Mouse (Mus musculus) lung, embryonic 14.5 days (tissue): ENCODE measurements around the gene Med27. TPM values are rescaled to one million over a fixed set of nuclear protein-coding genes. Genes with fewer than 3 reads are reported as not detected.
A peak's percentile ranks its signal among the peaks of the same experiment; 100 is the strongest.

Experiments used
- ATAC-seq: fragments of 200-750 bp; cut with Nextera tagmentation; 2 replicates; pipeline ENCODE4 v1.8.0; 2017; ENCODE audit warnings: mild to moderate bottlenecking, moderate TSS enrichment, moderate library complexity; ENCODE audit not compliant: insufficient read depth
- DNase-seq: peaks from one replicate; pipeline ENCODE4 v3.0.0-alpha.2; 2015
- H3K27ac ChIP-seq: fragments of 300-500 bp; sonication (generic); 2 replicates; pipeline ENCODE4 v1.5.1; 2014; ENCODE audit warnings: low read depth, mild to moderate bottlenecking, moderate library complexity
- H3K27me3 ChIP-seq: fragments of 300-500 bp; sonication (generic); 2 replicates; pipeline ENCODE4 v1.6.1; 2014; ENCODE audit warnings: low read length, control low read depth; ENCODE audit not compliant: insufficient read depth
- H3K36me3 ChIP-seq: fragments of 300-500 bp; sonication (generic); 2 replicates; pipeline ENCODE4 v1.6.1; 2014; ENCODE audit warnings: control low read depth; ENCODE audit not compliant: insufficient read depth
- H3K4me1 ChIP-seq: fragments of 300-500 bp; sonication (generic); 2 replicates; pipeline ENCODE4 v1.6.1; 2014; ENCODE audit warnings: antibody characterized with exemption, control low read depth; ENCODE audit not compliant: insufficient read depth
- H3K4me2 ChIP-seq: fragments of 300-500 bp; sonication (generic); 2 replicates; pipeline ENCODE4 v1.6.1; 2014; ENCODE audit warnings: mild to moderate bottlenecking
- H3K4me3 ChIP-seq: fragments of 300-500 bp; sonication (generic); 2 replicates; pipeline ENCODE4 v1.5.1; 2014; ENCODE audit warnings: low read depth, low read length
- H3K9ac ChIP-seq: fragments of 300-500 bp; sonication (generic); 2 replicates; pipeline ENCODE4 v1.6.1; 2014
- H3K9me3 ChIP-seq: fragments of 300-500 bp; sonication (generic); 2 replicates; pipeline ENCODE4 v1.6.1; 2016; ENCODE audit warnings: low read depth, low read length, control low read depth
- CTCF ChIP-seq: IDR thresholded peaks from 2 replicates; pipeline ENCODE4 v1.5.1; 2016; ENCODE audit warnings: antibody characterized with exemption, low read depth
- WGBS: fragments of 180-500 bp; shearing (Covaris S2); extraction: QIAGEN DNeasy Blood & Tissue Kit; methylation state at CpG from one replicate; pipeline ENCODE4 v1.1.7; 2014; 5-methylcytosine and 5-hydroxymethylcytosine counted together
- polyA plus RNA-seq: library from polyadenylated mRNA; unstranded; fragments of >200 nt; fragmentation: Nextera tagmentation; extraction: Ambion mirVana; gene quantifications from 2 replicates; pipeline ENCODE4 v1.2.1, GENCODE M21; 2014

The Med27 gene
- polyA plus RNA-seq, 1 experiment from 2014 or later = 53.0 TPM

DNA sequence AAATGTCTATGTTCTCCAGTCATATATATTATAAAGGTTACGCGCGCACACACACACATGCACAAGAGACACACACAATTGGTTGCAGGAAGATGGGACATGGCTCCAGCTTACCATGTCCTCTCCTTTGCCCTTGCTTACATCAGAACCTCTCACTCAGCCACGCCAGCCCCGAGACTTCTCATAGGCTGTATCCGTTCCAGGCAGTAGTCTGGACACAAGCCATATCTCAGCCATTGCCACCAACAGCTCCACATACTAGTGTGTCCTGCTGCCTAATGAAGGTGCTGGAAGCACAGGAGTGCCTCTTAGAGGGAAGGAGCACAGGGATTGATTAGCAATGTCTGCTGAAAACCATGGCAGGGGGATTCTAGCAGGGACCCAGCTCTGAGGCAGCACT lies 211.9 kb downstream of the Med27 start:
- no peaks in the 10 kb centered on the region for H3K27me3 ChIP-seq
- no peak overlapping the region for H3K4me3 ChIP-seq
- no peak overlapping the region for H3K9ac ChIP-seq
- no peaks in the 10 kb centered on the region for H3K4me1 ChIP-seq
- H3K4me2 ChIP-seq = no peak overlapping the region
- H3K27ac ChIP-seq = no peak overlapping the region
- no peak for ATAC-seq
- no peaks in the 10 kb centered on the region for H3K9me3 ChIP-seq
- no peak for TF ChIP-seq CTCF
- DNase-seq = no peak
- 79% methylated on average over 6 of the region's 6 CpGs for WGBS
- H3K36me3 ChIP-seq = no peaks in the 10 kb centered on the region

DNA sequence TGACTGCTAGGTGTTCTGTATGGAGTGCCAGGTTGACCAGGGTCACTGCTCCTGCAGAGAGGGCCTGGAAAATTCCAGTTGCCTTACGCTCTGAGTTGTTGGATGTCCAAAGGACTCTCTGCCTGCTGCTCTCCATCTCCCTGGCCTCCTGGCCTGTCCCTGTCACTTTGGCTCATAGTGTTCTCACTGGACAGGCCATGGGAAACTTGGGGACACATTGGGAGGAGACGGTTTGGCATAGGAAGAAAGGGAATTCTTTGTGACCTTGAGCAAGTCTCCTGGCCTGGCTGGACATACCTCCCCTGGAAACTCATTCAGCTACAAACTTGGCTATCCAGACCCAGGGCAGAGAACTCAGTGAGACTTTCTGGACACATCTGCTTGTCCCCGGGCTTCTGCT lies 213.3 kb downstream of the Med27 start:
- no peak overlapping the region for H3K9ac ChIP-seq
- H3K4me2 ChIP-seq = no peak overlapping the region
- no peak overlapping the region for H3K27ac ChIP-seq
- no peak overlapping the region for H3K4me3 ChIP-seq
- no peaks in the 10 kb centered on the region for H3K4me1 ChIP-seq
- ATAC-seq (no peak), DNase-seq (no peak)
- WGBS = 86% methylated on average over 3 of the region's 3 CpGs
- no peaks in the 10 kb centered on the region for H3K36me3 ChIP-seq
- no peaks in the 10 kb centered on the region for H3K9me3 ChIP-seq
- no peaks in the 10 kb centered on the region for H3K27me3 ChIP-seq
- no peak for TF ChIP-seq CTCF

GRCm38 (mm10) chr2:29561468-29561867 lies 214.8 kb downstream of the Med27 start:
- Histone ChIP-seq H3K27me3 (no peaks in the 10 kb centered on the region), H3K4me2 (no peak overlapping the region)
- no peak for TF ChIP-seq CTCF

GRCm38 (mm10) chr2:29563986-29564385 lies 217.4 kb downstream of the Med27 start:
- no peaks in the 10 kb centered on the region for H3K27me3 ChIP-seq
- peak; percentile 60 for DNase-seq
- ATAC-seq = no peak
- no peak for TF ChIP-seq CTCF
- 40% methylated on average over 7 of the region's 7 CpGs for WGBS
- H3K4me2 ChIP-seq = no peak overlapping the region
- H3K4me1 ChIP-seq = no peaks in the 10 kb centered on the region
- H3K9me3 ChIP-seq = no peaks in the 10 kb centered on the region
- no peaks in the 10 kb centered on the region for H3K36me3 ChIP-seq
- no peak overlapping the region for H3K9ac ChIP-seq
- no peak overlapping the region for H3K4me3 ChIP-seq
- H3K27ac ChIP-seq = no peak overlapping the region

More at GRCm38 (mm10) chr2:29561468-29561867, 214.8 kb downstream of the Med27 start:
- Histone ChIP-seq H3K36me3 (no peaks in the 10 kb centered on the region), H3K4me1 (no peaks in the 10 kb centered on the region), H3K4me3 (no peak overlapping the region), H3K9me3 (no peaks in the 10 kb centered on the region), H3K27ac (no peak overlapping the region), H3K9ac (no peak overlapping the region)
- no peak for ATAC-seq
- 82% methylated on average over 4 of the region's 4 CpGs for WGBS
- DNase-seq = no peak

DNA sequence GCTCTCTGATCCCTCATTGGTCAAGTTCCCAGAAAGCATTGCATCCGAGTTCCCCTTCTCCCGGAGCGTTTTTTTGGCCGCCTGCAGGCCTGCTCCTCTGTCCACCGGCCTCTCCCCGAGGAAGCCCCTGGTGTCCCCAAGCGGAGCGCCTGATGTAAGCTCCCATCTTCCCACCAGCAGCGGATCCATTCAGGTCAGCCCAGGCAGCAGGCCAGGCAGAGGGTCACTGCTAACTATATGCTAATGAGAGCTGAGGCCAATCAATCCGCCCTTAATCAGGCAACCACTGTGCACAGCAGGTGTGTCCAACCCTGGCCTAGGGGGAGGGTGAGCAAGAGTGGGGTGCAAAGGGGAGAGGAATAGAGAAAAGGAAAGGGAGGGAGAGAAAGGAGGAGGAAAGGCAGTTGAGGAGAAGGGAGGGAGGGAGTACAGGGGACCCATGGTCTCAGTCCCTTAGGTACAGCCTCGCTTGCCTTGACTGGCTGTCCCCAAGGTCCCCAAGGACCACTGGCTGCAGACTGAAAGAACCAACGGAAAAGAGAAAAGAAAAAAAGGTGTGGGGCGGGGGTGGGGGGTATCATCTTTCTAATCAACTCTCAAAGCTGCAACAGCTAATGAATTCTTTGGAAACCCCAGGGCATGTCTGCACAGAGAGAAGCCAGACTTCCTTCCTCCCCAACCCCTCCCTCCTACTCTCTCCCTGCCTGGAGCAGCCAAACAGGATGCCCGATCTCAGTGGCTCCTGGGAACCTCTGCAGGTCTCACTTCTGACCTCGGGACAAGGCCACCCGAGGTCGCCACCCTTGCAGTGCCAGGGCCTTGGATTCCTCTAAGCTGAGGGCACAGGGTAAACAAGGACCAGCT lies 219.2 kb downstream of the Med27 start:
- DNase-seq (no peak), ATAC-seq (no peak)
- Histone ChIP-seq H3K4me2 (no peak overlapping the region), H3K27ac (no peak overlapping the region), H3K27me3 (no peaks in the 10 kb centered on the region), H3K4me1 (no peaks in the 10 kb centered on the region), H3K4me3 (no peak overlapping the region), H3K9ac (no peak overlapping the region), H3K36me3 (no peaks in the 10 kb centered on the region), H3K9me3 (no peaks in the 10 kb centered on the region)
- WGBS = 9% methylated on average over 17 of the region's 17 CpGs
- no peak for TF ChIP-seq CTCF

GRCm38 (mm10) chr2:29571921-29572700 lies 225.5 kb downstream of the Med27 start:
- Histone ChIP-seq H3K9me3 (no peaks in the 10 kb centered on the region), H3K9ac (no peak overlapping the region), H3K4me2 (no peak overlapping the region), H3K36me3 (no peaks in the 10 kb centered on the region), H3K4me1 (no peaks in the 10 kb centered on the region), H3K27ac (no peak overlapping the region), H3K4me3 (no peak overlapping the region), H3K27me3 (no peaks in the 10 kb centered on the region)
- no peak for TF ChIP-seq CTCF
- WGBS = 56% methylated on average over 9 of the region's 9 CpGs
- DNase-seq (no peak), ATAC-seq (no peak)

GRCm38 (mm10) chr2:29572811-29573427 lies 226.3 kb downstream of the Med27 start:
- H3K9ac ChIP-seq = no peak overlapping the region
- no peak overlapping the region for H3K4me3 ChIP-seq
- H3K4me1 ChIP-seq = no peaks in the 10 kb centered on the region
- no peaks in the 10 kb centered on the region for H3K36me3 ChIP-seq
- no peak for ATAC-seq
- H3K27ac ChIP-seq = no peak overlapping the region
- no peak for DNase-seq
- H3K9me3 ChIP-seq = no peaks in the 10 kb centered on the region
- no peak for TF ChIP-seq CTCF
- 61% methylated on average over 5 of the region's 5 CpGs for WGBS
- no peak overlapping the region for H3K4me2 ChIP-seq
- H3K27me3 ChIP-seq = no peaks in the 10 kb centered on the region
